Mouse (Mus musculus): Measurements from ENCODE around the gene Vipr1.

The Vipr1 gene

DNA sequence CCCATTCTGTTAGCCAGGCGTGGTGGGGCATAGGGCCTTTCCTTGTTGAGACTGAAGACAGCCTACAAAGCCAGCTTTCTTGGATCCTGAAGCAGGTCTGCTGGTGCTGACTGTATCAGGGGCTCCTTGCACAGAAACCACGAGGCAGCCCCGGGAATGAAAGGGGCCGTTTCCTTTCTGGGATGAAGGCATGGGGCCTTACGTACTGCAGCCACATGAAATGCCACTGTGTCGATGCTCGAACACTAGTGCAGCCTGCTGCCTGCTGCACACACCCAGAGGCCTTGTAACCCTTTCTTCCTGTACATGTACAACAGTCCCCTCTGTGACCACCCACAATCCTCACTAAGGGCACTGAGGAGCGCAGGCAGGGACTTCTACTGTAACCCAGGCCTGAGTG lies 38.7 kb downstream of the Vipr1 start:
- DNase-seq = no peak

DNA sequence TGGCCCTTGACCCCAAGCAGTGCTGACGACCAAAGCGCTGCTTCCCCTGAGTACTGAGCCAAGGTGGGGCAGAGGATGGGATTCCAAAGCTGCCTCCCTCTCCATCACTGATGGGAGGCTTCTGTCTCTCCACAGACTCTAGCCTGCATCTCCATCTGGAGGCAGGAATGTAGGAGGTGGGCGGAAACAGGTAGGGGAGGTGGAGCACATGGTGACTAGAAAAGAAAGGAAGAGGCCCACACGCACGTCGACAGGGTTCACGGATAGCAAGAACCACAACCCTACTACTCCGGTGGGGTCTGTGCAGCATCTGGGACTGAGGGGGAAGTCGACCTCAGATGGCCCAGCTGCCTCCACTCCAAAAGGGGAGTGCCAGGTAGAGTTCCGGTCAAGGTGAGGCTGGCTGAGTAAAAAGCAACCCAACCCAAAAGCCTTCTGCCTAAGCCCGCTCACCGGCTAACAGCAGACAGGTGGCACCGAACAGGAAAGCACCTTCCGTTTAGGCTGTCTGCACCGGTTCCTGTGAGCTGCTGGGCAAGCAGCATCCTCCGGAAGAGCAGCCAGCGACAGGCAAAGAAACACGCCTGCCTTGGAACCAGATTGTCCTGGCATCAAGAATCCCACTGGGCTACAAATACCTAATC lies 39.6 kb downstream of the Vipr1 start:
- no peak for DNase-seq

DNA sequence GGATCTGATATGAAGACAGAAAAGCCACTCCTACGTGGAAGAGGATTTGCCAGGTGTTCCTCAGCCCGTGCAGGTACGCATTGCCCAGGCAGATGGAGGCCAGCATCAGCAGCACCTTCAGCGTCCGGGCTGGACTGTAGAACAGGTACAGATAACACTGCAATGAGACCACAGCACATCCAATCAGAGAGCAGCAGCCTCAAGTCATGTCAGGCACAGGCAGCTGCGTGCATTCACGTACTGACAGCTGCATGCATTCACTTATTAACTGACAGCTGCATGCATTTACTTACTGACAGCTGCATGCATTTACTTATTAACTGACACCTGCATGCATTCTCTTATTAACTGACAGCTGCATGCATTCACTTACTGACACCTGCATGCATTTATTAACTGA lies 42.2 kb downstream of the Vipr1 start:
- no peak for DNase-seq

DNA sequence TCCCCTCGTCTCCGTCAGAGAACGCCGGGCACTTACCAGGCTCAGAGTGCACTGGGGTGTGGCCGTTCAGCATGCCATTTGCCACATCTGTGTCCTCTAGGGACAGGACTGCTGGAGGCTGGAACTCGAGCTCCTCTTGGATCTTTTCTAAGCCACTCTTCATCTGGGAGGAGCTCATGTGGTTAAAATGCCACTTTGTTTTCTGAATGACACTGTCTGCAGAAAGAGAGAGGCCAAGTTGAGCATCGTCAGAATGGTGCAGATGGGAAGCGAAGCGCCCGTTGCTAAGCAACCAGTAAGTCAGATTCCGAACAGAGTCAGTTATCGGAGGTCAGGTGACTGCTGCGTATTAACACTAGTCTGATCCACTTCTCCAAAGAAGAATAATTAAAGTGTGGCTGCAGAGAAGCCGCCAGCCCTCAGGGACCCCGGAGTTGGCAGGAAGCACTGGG lies 47.7 kb downstream of the Vipr1 start:
- DNase-seq = no peak

DNA sequence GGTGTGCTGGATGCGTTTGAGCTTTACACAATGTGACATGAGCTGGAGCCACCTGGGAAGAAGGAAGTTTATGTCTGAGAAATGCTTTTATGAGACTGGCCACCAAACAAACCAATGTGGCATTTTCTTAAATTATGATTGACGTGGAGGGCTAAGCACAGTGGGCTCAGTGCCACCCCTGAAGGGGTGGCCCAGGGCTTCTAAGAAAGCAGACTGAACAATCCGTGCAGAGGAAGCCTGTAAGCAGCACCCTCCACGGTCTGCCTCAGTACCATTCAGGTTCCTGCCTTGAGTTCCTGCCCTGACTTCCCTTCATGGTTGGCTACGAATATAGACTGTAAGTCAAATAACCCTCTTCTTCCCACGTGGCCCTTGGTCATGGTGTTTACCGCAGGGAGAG lies 48.2 kb downstream of the Vipr1 start:
- no peak for DNase-seq

GRCm38 (mm10) chr9:121694736-121695135 lies 52.2 kb downstream of the Vipr1 start:
- peak; percentile 47 for DNase-seq

DNA sequence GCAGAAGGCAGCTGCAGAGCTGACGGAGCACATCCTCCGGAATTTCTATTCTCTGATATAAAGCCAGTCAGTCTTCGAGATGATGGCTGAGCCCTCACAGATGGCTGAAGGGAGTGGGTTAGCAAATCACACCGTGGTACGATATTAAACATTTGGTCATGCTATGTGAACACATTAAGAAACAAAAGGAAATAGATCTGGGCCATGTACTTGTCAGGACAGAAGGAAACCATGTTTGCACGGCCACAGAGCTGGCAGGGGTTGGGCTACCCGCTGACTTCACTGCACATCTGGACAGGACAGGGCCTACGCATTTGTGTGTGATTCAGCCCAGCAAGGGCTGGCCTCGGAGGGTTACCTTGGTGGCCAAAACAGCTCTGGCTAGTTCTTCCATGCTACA lies 54.1 kb downstream of the Vipr1 start:
- peak; percentile 37 for DNase-seq

DNA sequence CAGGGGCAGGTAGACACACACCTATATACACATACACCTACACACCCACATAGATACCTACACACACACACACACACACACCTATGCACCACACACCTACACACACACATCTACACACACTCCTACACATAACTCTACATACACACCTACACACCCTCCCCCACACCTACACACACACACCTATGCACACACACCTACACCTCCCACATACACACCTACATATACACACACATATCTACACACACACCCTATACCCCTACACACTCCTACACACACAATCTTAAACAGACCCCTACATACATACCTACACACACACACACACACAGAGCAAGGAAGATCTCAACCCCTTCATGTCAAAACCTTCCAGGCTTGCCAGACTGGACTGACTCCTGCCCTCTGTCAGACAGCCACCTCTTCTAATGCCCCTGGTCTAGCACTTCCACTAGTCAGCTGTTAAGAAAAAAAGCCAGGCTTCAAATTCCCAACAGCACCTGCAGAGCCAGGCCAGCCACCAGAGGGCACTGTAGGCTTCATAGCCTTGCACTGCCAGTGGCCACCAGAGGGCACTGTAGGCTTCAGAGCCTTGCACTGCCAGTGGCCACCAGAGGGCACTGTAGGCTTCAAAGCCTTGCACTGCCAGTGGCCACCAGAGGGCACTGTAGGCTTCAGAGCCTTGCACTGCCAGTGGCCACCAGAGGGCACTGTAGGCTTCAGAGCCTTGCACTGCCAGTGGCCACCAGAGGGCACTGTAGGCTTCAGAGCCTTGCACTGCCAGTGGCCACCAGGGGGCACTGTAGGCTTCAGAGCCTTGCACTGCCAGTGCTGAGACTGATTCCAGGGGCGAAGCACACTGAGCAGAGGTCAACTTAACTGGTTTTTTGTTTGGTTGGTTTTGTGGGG lies 54.9 kb downstream of the Vipr1 start:
- DNase-seq = peak; percentile 80

DNA sequence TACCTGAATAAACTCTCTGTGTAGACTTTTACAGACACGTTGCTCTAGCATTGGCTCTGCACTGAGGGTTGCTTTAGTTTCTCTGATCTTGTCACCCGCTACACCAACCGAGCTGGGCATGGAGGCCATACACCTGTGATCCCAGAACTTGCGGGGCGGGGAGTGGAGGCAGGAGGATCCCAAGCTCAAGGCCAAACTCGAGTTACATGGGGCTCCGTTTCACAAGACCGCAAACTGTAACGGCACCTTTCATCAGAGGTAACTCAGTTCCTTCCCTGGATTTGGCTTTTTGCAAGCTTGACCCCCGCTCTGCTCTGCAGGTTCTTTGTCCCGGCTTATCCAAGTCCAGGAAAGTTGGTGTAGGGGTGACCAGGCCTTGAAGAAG lies 61.7 kb downstream of the Vipr1 start:
- no peak for DNase-seq

GRCm38 (mm10) chr9:121704646-121705625 lies 62.4 kb downstream of the Vipr1 start, which contains the start of gene Sec22c:
TSS of gene Sec22c (minus strand) at chr9:121705490.
- DNase-seq = peak; percentile 95

- peak; percentile 35 for DNase-seq
Observed at GRCm38 (mm10) chr9:121706029-121706675, 63.6 kb downstream of the Vipr1 start.

GRCm38 (mm10) chr9:121707801-121708200 lies 65.3 kb downstream of the Vipr1 start:
- no peak for DNase-seq

DNA sequence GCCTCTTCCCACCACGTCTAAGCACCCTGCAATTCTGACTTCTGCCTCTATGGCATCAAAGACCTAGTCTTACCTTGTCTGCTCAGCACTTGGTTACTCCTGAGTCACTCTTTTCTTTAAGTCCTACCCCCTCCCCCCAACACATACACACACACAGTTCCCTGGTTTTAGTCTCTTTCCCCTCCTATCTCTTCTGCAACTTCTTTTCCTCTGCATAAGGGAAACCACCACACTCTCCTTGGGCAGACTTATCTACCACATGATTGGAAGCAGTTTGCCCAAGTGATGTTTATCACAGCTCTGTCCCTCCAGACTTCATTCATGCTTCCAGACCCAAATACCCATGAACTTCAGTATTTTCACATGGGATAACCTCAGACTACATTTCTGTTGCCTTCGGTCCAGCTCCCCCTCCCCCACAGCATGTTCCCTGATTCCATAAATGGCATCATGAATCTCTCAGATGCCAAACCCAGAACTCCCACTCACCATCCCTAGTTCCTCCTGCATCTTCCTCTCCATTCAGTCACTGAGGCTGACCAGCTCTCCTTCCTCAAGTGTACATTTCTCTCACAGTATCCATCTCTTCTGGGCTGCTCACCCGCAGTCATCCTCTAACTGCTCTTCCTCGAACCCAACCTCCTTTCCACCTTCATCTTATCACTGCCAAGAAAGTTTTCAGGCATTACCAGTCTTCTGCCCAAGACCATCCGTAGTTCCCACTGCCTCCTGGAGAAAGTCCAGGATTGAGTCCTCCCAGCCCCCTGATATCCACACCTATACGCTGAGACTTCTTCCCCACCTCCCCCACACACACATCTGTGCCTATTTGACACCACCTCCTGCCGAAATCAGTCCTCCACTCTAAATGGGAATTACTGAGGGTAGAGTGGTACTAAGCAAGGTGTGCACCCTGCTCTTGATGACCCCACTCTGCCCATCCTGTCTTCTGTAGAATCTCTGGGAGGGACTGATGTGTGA lies 66.3 kb downstream of the Vipr1 start:
- peak; percentile 56 for DNase-seq

DNA sequence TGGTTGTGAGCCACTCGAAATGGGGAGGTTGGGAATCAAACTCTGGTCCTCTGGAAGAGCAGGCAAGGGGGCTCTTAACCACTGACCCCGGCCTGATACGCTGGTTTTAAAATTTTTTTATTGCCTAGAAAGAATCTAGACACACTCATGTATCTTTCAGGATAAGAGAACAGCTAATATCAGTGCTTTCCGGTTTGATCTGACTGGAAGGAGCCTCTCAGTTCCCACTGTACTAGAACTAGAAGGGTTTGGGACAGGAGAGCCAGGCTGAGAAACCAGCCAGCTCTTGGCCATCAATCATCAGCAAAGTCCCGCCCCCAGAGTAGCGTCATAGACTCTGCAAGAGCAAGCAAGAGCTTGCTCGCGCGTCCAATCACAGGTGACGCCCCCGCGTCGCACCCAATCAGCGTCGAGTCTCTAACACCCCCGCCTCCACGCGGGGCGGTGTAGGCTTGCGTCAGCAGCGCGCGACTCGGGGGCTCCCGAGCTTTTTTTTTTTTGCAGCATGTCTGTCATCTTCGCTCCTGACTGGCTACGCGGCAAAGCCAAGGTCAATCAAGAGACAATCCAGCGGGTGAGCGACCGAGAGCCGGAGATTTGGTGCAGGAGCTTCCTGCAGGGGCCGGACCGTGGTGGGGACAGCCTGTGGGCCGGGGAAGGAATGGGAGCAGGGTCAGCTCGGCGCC lies 67.5 kb downstream of the Vipr1 start, which contains the start of gene Ss18l2:
TSS of gene Ss18l2 (plus strand) at position 432 of the 686 bp plus-strand sequence.
- DNase-seq = peak; percentile 100

DNA sequence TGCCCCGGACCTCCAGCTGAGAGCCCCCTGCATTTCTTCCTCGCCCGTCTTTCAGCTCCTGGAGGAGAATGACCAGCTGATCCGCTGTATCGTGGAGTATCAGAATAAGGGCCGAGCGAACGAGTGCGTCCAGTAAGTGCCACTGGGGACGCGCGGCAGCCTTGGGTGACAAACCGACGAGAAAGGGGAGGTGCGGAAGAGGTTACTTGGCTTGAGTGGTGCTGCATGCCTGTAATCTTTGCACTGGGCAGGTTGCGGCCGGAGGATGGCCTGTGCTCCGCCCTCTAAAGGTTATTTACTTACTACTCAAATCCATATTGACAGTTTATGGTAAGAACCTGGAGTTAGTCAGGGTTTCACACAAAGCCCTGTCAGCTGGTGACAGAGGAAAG lies 68.1 kb downstream of the Vipr1 start:
- DNase-seq = peak; percentile 51

GRCm38 (mm10) chr9:121717048-121717447 lies 74.5 kb downstream of the Vipr1 start:
- no peak for DNase-seq

DNA sequence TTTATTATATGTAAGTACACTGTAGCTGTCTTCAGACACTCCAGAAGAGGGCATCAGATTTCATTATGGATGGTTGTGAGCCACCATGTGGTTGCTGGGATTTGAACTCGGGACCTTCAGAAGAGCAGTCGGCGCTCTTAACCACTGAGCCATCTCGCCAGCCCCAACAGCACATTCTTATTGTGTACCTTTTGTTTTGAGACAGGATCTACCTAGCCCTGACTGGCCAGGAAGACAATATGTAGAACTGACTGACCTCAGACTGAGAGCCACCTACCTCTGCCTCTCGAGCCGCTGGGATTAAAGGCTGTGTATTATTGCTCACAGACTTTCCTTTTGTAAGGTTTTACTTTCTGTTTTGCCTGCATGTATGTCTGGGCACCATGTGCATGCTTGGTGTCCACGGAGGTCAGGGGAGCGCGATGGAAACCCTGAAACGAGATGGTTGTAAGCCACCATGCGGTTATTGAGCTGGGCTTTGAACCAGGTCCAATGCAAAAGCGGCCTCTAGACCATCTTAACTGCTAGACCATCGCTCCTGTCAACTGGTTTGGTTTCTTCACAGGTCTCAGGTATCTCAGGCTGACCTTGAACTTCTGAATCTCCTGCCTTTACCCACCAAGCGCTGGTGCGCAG lies 75.7 kb downstream of the Vipr1 start:
- DNase-seq = peak; percentile 24

DNA sequence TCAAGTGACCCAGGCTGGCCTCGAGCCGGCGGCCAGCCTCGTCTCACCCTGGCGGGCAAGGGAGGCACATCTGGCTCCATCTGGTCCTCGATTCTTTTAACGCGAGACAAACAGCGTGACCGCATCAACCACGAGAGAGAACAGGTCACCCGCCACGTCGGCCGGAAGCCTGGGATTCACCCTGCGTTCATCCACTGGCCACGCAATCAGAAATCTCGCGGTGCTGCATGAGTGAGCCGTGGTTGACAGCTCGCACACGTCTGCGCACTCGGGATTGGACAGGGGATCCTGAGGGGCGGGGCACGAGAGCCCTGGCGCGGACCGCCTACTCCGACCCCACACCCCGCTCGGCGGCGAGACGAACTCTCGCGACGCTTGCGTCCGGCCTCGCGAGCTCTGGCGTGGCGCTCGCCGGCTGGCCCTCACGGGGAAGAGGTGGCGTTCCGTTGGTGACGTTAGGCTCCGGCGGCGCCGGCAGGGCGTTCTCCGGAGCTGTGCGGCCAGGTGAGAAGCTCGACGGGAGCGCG lies 76.3 kb downstream of the Vipr1 start, which contains the start of gene Nktr:
TSS of gene Nktr (plus strand) at position 378 of the 527 bp plus-strand sequence.
- DNase-seq = peak; percentile 99

Data from lung, postnatal 36 days (tissue).